Mouse (Mus musculus): ENCODE data around the gene Fbf1. TPM values are rescaled to one million over a fixed set of nuclear protein-coding genes. Genes with fewer than 3 reads are reported as not detected.

Fbf1 gene
- polyA plus RNA-seq, 1 experiment: 48.2 TPM

DNA sequence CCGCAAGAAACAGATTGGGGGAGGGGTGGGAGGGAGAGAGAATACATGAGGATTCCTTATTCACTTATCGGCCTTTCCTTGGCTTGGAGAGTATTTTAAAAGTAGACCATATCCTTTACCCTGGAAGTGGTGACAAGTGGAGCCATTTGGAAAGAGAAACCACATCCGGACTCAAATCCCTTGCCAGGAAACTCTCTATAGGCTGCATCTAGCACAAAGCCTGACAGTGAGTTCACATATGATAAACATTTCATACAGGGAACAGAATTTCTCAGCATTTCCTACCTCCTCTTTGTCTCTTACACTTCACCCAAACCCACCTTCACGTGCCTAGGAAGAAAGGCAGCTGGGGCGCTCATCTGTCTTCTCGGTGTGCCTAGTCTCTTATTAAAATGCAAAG is 734 bp downstream of the Fbf1 start:
- TF ChIP-seq CTCF (IDR thresholded peaks at IDR 0.05; ENCODE audit: control insufficient read depth, insufficient read depth, insufficient replicate concordance, low read depth, low read length) (no peak), POLR2A (IDR thresholded peaks at IDR 0.05; ENCODE audit: control insufficient read depth, low read depth, low read length) (no peak)
- no peaks in the 10 kb centered on the region for H3K27me3 ChIP-seq (ENCODE audit: control insufficient read depth, insufficient read depth, low read length)
- H3K27ac ChIP-seq (ENCODE audit: control insufficient read depth, insufficient read depth, low read depth, low read length): peak overlapping the region; percentile 94; the same call in 1 of the 2 replicates
- H3K4me1 ChIP-seq (ENCODE audit: control insufficient read depth, insufficient read depth, low read length): no peaks in the 10 kb centered on the region; the same call in none of the 2 replicates
- no peaks in the 10 kb centered on the region; the same call in 1 of the 2 replicates for H3K36me3 ChIP-seq (ENCODE audit: control insufficient read depth, insufficient read depth, low read length)
- H3K4me3 ChIP-seq (ENCODE audit: control insufficient read depth, low read depth, low read length): peak overlapping the region; percentile 95

GRCm38 (mm10) chr11:116163002-116163401 is 5.0 kb downstream of the Fbf1 start:
- no peak overlapping the region for H3K4me3 ChIP-seq (ENCODE audit: control insufficient read depth, low read depth, low read length)
- H3K27me3 ChIP-seq (ENCODE audit: control insufficient read depth, insufficient read depth, low read length): no peaks in the 10 kb centered on the region
- TF ChIP-seq POLR2A (IDR thresholded peaks at IDR 0.05; ENCODE audit: control insufficient read depth, low read depth, low read length) (no peak), CTCF (IDR thresholded peaks at IDR 0.05; ENCODE audit: control insufficient read depth, insufficient read depth, insufficient replicate concordance, low read depth, low read length) (no peak)
- H3K27ac ChIP-seq (ENCODE audit: control insufficient read depth, insufficient read depth, low read depth, low read length): no peak overlapping the region
- H3K4me1 ChIP-seq (ENCODE audit: control insufficient read depth, insufficient read depth, low read length): no peaks in the 10 kb centered on the region
- peaks cover 3% of the 10 kb centered on the region for H3K36me3 ChIP-seq (ENCODE audit: control insufficient read depth, insufficient read depth, low read length)

DNA sequence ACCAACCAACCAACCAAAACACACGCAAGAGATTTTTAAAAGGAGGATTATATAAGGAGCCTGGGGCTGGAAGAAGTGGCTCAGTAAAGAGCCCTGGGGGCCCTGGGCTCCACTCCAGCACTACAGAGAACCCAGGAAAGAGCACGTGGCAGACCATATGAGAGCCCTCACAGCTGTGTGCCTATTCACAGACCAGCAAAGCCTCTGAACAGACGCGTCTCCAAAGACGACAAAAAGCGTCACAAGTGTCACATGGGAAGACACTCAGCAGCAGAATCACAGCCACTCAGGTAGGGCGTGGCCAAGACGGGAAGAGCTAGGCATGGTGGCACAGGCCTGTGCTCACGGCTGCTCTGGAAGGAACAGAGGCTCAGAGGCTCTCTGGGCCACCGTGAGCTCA is 5.8 kb downstream of the Fbf1 start:
- Histone ChIP-seq H3K36me3 (ENCODE audit: control insufficient read depth, insufficient read depth, low read length) (peaks cover 5% of the 10 kb centered on the region), H3K27me3 (ENCODE audit: control insufficient read depth, insufficient read depth, low read length) (no peaks in the 10 kb centered on the region), H3K4me3 (ENCODE audit: control insufficient read depth, low read depth, low read length) (no peak overlapping the region), H3K27ac (ENCODE audit: control insufficient read depth, insufficient read depth, low read depth, low read length) (no peak overlapping the region), H3K4me1 (ENCODE audit: control insufficient read depth, insufficient read depth, low read length) (no peaks in the 10 kb centered on the region)
- TF ChIP-seq CTCF (IDR thresholded peaks at IDR 0.05; ENCODE audit: control insufficient read depth, insufficient read depth, insufficient replicate concordance, low read depth, low read length) (no peak), POLR2A (IDR thresholded peaks at IDR 0.05; ENCODE audit: control insufficient read depth, low read depth, low read length) (no peak)

DNA sequence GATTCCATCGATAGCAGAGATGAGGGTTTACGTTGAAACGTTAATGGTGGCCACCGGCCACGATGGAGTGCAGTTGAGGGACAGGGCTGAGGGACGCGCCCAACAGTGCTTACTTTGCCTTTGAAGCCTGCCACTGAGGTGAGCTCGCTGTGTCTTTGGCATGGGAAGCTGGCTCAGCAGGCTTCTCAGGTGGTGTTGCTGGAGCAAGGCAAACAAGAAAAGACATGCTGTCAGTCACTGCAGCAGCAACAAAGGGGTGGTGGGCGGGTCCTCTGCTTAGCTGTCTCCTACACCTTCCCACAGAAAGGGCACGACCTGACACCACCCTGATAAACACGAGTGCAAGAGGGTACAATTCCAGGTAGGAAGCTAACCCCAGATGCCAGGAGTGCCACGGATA is 6.7 kb downstream of the Fbf1 start:
- H3K27me3 ChIP-seq (ENCODE audit: control insufficient read depth, insufficient read depth, low read length): no peaks in the 10 kb centered on the region
- H3K4me3 ChIP-seq (ENCODE audit: control insufficient read depth, low read depth, low read length): no peak overlapping the region
- TF ChIP-seq CTCF (IDR thresholded peaks at IDR 0.05; ENCODE audit: control insufficient read depth, insufficient read depth, insufficient replicate concordance, low read depth, low read length) (no peak), POLR2A (IDR thresholded peaks at IDR 0.05; ENCODE audit: control insufficient read depth, low read depth, low read length) (no peak)
- H3K4me1 ChIP-seq (ENCODE audit: control insufficient read depth, insufficient read depth, low read length): no peaks in the 10 kb centered on the region
- H3K27ac ChIP-seq (ENCODE audit: control insufficient read depth, insufficient read depth, low read depth, low read length): no peak overlapping the region
- H3K36me3 ChIP-seq (ENCODE audit: control insufficient read depth, insufficient read depth, low read length): peaks cover 5% of the 10 kb centered on the region

DNA sequence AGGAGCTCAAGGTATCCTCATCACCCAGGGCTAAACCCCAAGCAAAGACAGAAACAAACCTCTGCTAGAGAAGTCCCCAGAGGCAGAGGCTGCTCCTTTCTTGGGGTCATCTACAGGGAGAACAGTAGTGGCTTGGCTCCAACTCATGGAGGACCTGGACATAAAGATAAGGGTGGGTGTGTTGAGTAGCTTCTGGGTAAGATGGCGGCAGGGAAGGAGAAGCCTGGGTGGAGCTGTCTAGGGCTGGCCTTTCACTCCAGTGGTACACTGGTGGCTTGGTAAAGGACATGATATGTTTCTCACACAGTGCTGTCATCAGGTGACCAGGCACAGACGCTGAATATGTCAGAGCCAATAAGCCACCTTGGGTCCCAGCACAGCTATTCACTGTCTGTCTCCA is 17.0 kb downstream of the Fbf1 start:
- peaks cover 3% of the 10 kb centered on the region; the same call in 1 of the 2 replicates for H3K36me3 ChIP-seq (ENCODE audit: control insufficient read depth, insufficient read depth, low read length)
- no peak overlapping the region for H3K4me3 ChIP-seq (ENCODE audit: control insufficient read depth, low read depth, low read length)
- TF ChIP-seq CTCF (IDR thresholded peaks at IDR 0.05; ENCODE audit: control insufficient read depth, insufficient read depth, insufficient replicate concordance, low read depth, low read length) (no peak), POLR2A (IDR thresholded peaks at IDR 0.05; ENCODE audit: control insufficient read depth, low read depth, low read length) (no peak)
- no peaks in the 10 kb centered on the region for H3K27me3 ChIP-seq (ENCODE audit: control insufficient read depth, insufficient read depth, low read length)
- H3K4me1 ChIP-seq (ENCODE audit: control insufficient read depth, insufficient read depth, low read length): no peaks in the 10 kb centered on the region; the same call in 1 of the 2 replicates
- no peak overlapping the region for H3K27ac ChIP-seq (ENCODE audit: control insufficient read depth, insufficient read depth, low read depth, low read length)

DNA sequence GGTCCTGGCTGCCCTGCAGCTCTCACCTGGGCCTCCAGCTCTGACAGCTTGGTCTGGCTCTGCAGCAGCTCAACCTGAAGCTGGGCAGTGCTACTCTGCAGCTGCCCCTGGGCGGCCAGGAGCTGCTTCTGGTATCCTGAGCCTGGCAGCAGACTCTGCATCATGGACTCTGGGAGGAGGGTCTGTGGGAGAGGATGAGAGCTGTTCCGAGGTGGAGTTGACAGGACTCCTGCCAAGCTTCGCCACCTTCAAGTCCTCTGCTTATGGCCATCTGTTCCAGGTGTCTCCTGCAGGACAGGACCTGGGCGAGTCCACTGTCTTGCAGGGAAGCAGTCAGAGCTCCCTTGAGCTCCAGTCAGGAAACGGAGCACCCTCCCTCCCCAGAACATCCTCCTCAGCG is 18.6 kb downstream of the Fbf1 start:
- no peak overlapping the region for H3K27ac ChIP-seq (ENCODE audit: control insufficient read depth, insufficient read depth, low read depth, low read length)
- H3K4me1 ChIP-seq (ENCODE audit: control insufficient read depth, insufficient read depth, low read length): no peaks in the 10 kb centered on the region
- H3K27me3 ChIP-seq (ENCODE audit: control insufficient read depth, insufficient read depth, low read length): no peaks in the 10 kb centered on the region
- H3K4me3 ChIP-seq (ENCODE audit: control insufficient read depth, low read depth, low read length): no peak overlapping the region
- TF ChIP-seq CTCF (IDR thresholded peaks at IDR 0.05; ENCODE audit: control insufficient read depth, insufficient read depth, insufficient replicate concordance, low read depth, low read length): no peak
- TF ChIP-seq POLR2A (IDR thresholded peaks at IDR 0.05; ENCODE audit: control insufficient read depth, low read depth, low read length): no peak
- peaks cover 4% of the 10 kb centered on the region; the same call in 1 of the 2 replicates for H3K36me3 ChIP-seq (ENCODE audit: control insufficient read depth, insufficient read depth, low read length)

GRCm38 (mm10) chr11:116148761-116149221 is 19.2 kb downstream of the Fbf1 start:
- peaks cover 5% of the 10 kb centered on the region; the same call in 1 of the 2 replicates for H3K36me3 ChIP-seq (ENCODE audit: control insufficient read depth, insufficient read depth, low read length)
- no peak overlapping the region for H3K4me3 ChIP-seq (ENCODE audit: control insufficient read depth, low read depth, low read length)
- no peaks in the 10 kb centered on the region for H3K4me1 ChIP-seq (ENCODE audit: control insufficient read depth, insufficient read depth, low read length)
- no peak overlapping the region for H3K27ac ChIP-seq (ENCODE audit: control insufficient read depth, insufficient read depth, low read depth, low read length)
- TF ChIP-seq CTCF (IDR thresholded peaks at IDR 0.05; ENCODE audit: control insufficient read depth, insufficient read depth, insufficient replicate concordance, low read depth, low read length) (no peak), POLR2A (IDR thresholded peaks at IDR 0.05; ENCODE audit: control insufficient read depth, low read depth, low read length) (no peak)
- H3K27me3 ChIP-seq (ENCODE audit: control insufficient read depth, insufficient read depth, low read length): no peaks in the 10 kb centered on the region
